Mouse (Mus musculus): ENCODE data around the gene Slc26a10. TPM values are rescaled to one million over a fixed set of nuclear protein-coding genes. Genes with fewer than 3 reads are reported as not detected.
"Not testable (repeated sequence)": the region's sequence is repeated elsewhere in the genome, so short reads cannot be mapped to it uniquely, and the experiment has no call there.

Gene Slc26a10
- polyA plus RNA-seq, 1 experiment from 2014 or later, result 1.1 TPM

- not testable (repeated sequence) for H3K9me3 ChIP-seq (ENCODE audit: control insufficient read depth, low read length); H3K4me3 ChIP-seq (ENCODE audit: low read length); H3K27me3 ChIP-seq (ENCODE audit: control insufficient read depth, insufficient read depth, low read depth, low read length); H3K4me2 ChIP-seq (ENCODE audit: low read depth, low read length); H3K9ac ChIP-seq (ENCODE audit: low read length); H3K4me1 ChIP-seq (replicated peaks; ENCODE audit: control insufficient read depth, insufficient read depth, low read length); H3K36me3 ChIP-seq (ENCODE audit: control insufficient read depth, insufficient read depth, low read length); ATAC-seq (ENCODE audit: low read depth); H3K27ac ChIP-seq (ENCODE audit: low read length)
- WGBS, result 82% methylated on average over 10 of the region's 10 CpGs
Measured at GRCm38 (mm10) chr10:127152556-127152955, 27.9 kb downstream of the Slc26a10 start.

GRCm38 (mm10) chr10:127151233-127151632 is 29.2 kb downstream of the Slc26a10 start:
- H3K4me2 ChIP-seq (ENCODE audit: low read depth, low read length); H3K27ac ChIP-seq (ENCODE audit: low read length); H3K9me3 ChIP-seq (ENCODE audit: control insufficient read depth, low read length); H3K36me3 ChIP-seq (ENCODE audit: control insufficient read depth, insufficient read depth, low read length); H3K4me1 ChIP-seq (replicated peaks; ENCODE audit: control insufficient read depth, insufficient read depth, low read length); ATAC-seq (ENCODE audit: low read depth); H3K4me3 ChIP-seq (ENCODE audit: low read length); H3K27me3 ChIP-seq (ENCODE audit: control insufficient read depth, insufficient read depth, low read depth, low read length); H3K9ac ChIP-seq (ENCODE audit: low read length): not testable (repeated sequence)
- WGBS, result 80% methylated on average over 3 of the region's 3 CpGs

- 71% methylated on average over 4 of the region's 4 CpGs for WGBS
- Histone ChIP-seq H3K36me3 (ENCODE audit: control insufficient read depth, insufficient read depth, low read length) (no peaks in the 10 kb centered on the region), H3K9ac (ENCODE audit: low read length) (no peak overlapping the region), H3K27me3 (ENCODE audit: control insufficient read depth, insufficient read depth, low read depth, low read length) (no peaks in the 10 kb centered on the region), H3K9me3 (ENCODE audit: control insufficient read depth, low read length) (no peaks in the 10 kb centered on the region; the same call in 1 of the 2 replicates), H3K4me1 (replicated peaks; ENCODE audit: control insufficient read depth, insufficient read depth, low read length) (no peaks in the 10 kb centered on the region), H3K4me2 (ENCODE audit: low read depth, low read length) (no peak overlapping the region), H3K27ac (ENCODE audit: low read length) (no peak overlapping the region), H3K4me3 (ENCODE audit: low read length) (no peak overlapping the region)
- ATAC-seq (ENCODE audit: low read depth), result no peak
Measured at GRCm38 (mm10) chr10:127150471-127150872, 30.0 kb downstream of the Slc26a10 start.

- Histone ChIP-seq H3K4me3 (ENCODE audit: low read length) (no peak overlapping the region), H3K4me1 (replicated peaks; ENCODE audit: control insufficient read depth, insufficient read depth, low read length) (no peaks in the 10 kb centered on the region), H3K27ac (ENCODE audit: low read length) (no peak overlapping the region), H3K36me3 (ENCODE audit: control insufficient read depth, insufficient read depth, low read length) (no peaks in the 10 kb centered on the region), H3K9me3 (ENCODE audit: control insufficient read depth, low read length) (no peaks in the 10 kb centered on the region), H3K9ac (ENCODE audit: low read length) (no peak overlapping the region), H3K27me3 (ENCODE audit: control insufficient read depth, insufficient read depth, low read depth, low read length) (no peaks in the 10 kb centered on the region), H3K4me2 (ENCODE audit: low read depth, low read length) (no peak overlapping the region)
- ATAC-seq (ENCODE audit: low read depth), result no peak
- WGBS, result 74% methylated on average over 6 of the region's 6 CpGs
Measured at GRCm38 (mm10) chr10:127147135-127147534, 33.3 kb downstream of the Slc26a10 start.

- no peaks in the 10 kb centered on the region for H3K9me3 ChIP-seq (ENCODE audit: control insufficient read depth, low read length)
- H3K27me3 ChIP-seq (ENCODE audit: control insufficient read depth, insufficient read depth, low read depth, low read length), result no peaks in the 10 kb centered on the region
- H3K4me1 ChIP-seq (replicated peaks; ENCODE audit: control insufficient read depth, insufficient read depth, low read length), result no peaks in the 10 kb centered on the region
- 72% methylated on average over 5 of the region's 5 CpGs for WGBS
- ATAC-seq (ENCODE audit: low read depth), result no peak
- H3K27ac ChIP-seq (ENCODE audit: low read length), result no peak overlapping the region
- no peak overlapping the region for H3K4me2 ChIP-seq (ENCODE audit: low read depth, low read length)
- H3K36me3 ChIP-seq (ENCODE audit: control insufficient read depth, insufficient read depth, low read length), result no peaks in the 10 kb centered on the region
- H3K9ac ChIP-seq (ENCODE audit: low read length), result no peak overlapping the region
- no peak overlapping the region for H3K4me3 ChIP-seq (ENCODE audit: low read length)
Measured at GRCm38 (mm10) chr10:127145303-127145702, 35.1 kb downstream of the Slc26a10 start.

- no peak for ATAC-seq (ENCODE audit: low read depth)
- Histone ChIP-seq H3K4me1 (replicated peaks; ENCODE audit: control insufficient read depth, insufficient read depth, low read length) (no peaks in the 10 kb centered on the region), H3K9ac (ENCODE audit: low read length) (no peak overlapping the region), H3K27ac (ENCODE audit: low read length) (no peak overlapping the region), H3K27me3 (ENCODE audit: control insufficient read depth, insufficient read depth, low read depth, low read length) (no peaks in the 10 kb centered on the region), H3K4me3 (ENCODE audit: low read length) (no peak overlapping the region), H3K4me2 (ENCODE audit: low read depth, low read length) (no peak overlapping the region), H3K36me3 (ENCODE audit: control insufficient read depth, insufficient read depth, low read length) (no peaks in the 10 kb centered on the region), H3K9me3 (ENCODE audit: control insufficient read depth, low read length) (no peaks in the 10 kb centered on the region)
- 85% methylated on average over 7 of the region's 7 CpGs for WGBS
Measured at GRCm38 (mm10) chr10:127144536-127144935, 35.9 kb downstream of the Slc26a10 start.

- Histone ChIP-seq H3K4me3 (ENCODE audit: low read length) (no peak overlapping the region), H3K9ac (ENCODE audit: low read length) (no peak overlapping the region), H3K27me3 (ENCODE audit: control insufficient read depth, insufficient read depth, low read depth, low read length) (no peaks in the 10 kb centered on the region), H3K4me2 (ENCODE audit: low read depth, low read length) (no peak overlapping the region), H3K9me3 (ENCODE audit: control insufficient read depth, low read length) (no peaks in the 10 kb centered on the region), H3K4me1 (replicated peaks; ENCODE audit: control insufficient read depth, insufficient read depth, low read length) (no peaks in the 10 kb centered on the region), H3K27ac (ENCODE audit: low read length) (no peak overlapping the region), H3K36me3 (ENCODE audit: control insufficient read depth, insufficient read depth, low read length) (no peaks in the 10 kb centered on the region)
- 84% methylated on average over 8 of the region's 8 CpGs for WGBS
- ATAC-seq (ENCODE audit: low read depth), result no peak
Measured at GRCm38 (mm10) chr10:127143228-127143627, 37.2 kb downstream of the Slc26a10 start.

GRCm38 (mm10) chr10:127141500-127141899 is 38.9 kb downstream of the Slc26a10 start:
- no peaks in the 10 kb centered on the region for H3K36me3 ChIP-seq (ENCODE audit: control insufficient read depth, insufficient read depth, low read length)
- no peaks in the 10 kb centered on the region for H3K4me1 ChIP-seq (replicated peaks; ENCODE audit: control insufficient read depth, insufficient read depth, low read length)
- H3K9ac ChIP-seq (ENCODE audit: low read length), result no peak overlapping the region
- WGBS, result 44% methylated on average over 8 of the region's 8 CpGs
- ATAC-seq (ENCODE audit: low read depth), result no peak
- H3K27ac ChIP-seq (ENCODE audit: low read length), result no peak overlapping the region
- no peak overlapping the region for H3K4me2 ChIP-seq (ENCODE audit: low read depth, low read length)
- no peak overlapping the region for H3K4me3 ChIP-seq (ENCODE audit: low read length)
- H3K9me3 ChIP-seq (ENCODE audit: control insufficient read depth, low read length), result no peaks in the 10 kb centered on the region
- no peaks in the 10 kb centered on the region for H3K27me3 ChIP-seq (ENCODE audit: control insufficient read depth, insufficient read depth, low read depth, low read length)

GRCm38 (mm10) chr10:127140971-127141370 is 39.5 kb downstream of the Slc26a10 start:
- H3K27ac ChIP-seq (ENCODE audit: low read length), result no peak overlapping the region
- H3K9me3 ChIP-seq (ENCODE audit: control insufficient read depth, low read length), result no peaks in the 10 kb centered on the region
- H3K36me3 ChIP-seq (ENCODE audit: control insufficient read depth, insufficient read depth, low read length), result no peaks in the 10 kb centered on the region
- no peak overlapping the region for H3K4me3 ChIP-seq (ENCODE audit: low read length)
- H3K27me3 ChIP-seq (ENCODE audit: control insufficient read depth, insufficient read depth, low read depth, low read length), result no peaks in the 10 kb centered on the region
- 64% methylated on average over 11 of the region's 11 CpGs for WGBS
- no peak overlapping the region for H3K4me2 ChIP-seq (ENCODE audit: low read depth, low read length)
- no peak overlapping the region for H3K9ac ChIP-seq (ENCODE audit: low read length)
- no peaks in the 10 kb centered on the region for H3K4me1 ChIP-seq (replicated peaks; ENCODE audit: control insufficient read depth, insufficient read depth, low read length)
- no peak for ATAC-seq (ENCODE audit: low read depth)
